Mouse (Mus musculus): ENCODE data around the gene Tbcel.

Tbcel gene

GRCm38 (mm10) chr9:42382628-42383347 lies 124.8 kb downstream of the Tbcel start:
- no peak for DNase-seq (ENCODE audit: low spot score in 2 of 2)

DNA sequence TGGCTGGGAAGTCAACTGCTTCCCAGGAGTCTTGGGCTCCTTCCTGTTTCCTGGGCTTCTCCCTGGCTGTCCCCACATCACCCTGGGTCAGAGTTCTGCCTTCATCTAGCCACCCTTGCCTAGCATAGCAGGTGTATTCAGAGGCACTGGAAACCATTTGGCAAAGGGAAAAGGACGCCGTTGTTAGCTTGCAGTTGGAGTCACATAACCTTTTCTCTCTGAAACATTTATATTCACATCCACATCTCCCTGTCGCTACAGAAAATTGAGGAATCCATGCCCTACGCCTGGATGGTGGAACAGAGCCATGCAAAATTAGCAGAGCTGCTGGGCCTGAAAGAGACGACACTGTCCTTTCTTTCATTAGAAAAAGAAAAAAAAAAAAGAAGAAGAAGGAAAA lies 125.5 kb downstream of the Tbcel start:
- DNase-seq (ENCODE audit: low spot score in 2 of 2), result no peak

GRCm38 (mm10) chr9:42378071-42378470 lies 129.5 kb downstream of the Tbcel start:
- DNase-seq (ENCODE audit: low spot score in 2 of 2), result no peak

- DNase-seq (ENCODE audit: low spot score in 2 of 2), result no peak
Observed at GRCm38 (mm10) chr9:42377656-42378055, 130.0 kb downstream of the Tbcel start.

DNA sequence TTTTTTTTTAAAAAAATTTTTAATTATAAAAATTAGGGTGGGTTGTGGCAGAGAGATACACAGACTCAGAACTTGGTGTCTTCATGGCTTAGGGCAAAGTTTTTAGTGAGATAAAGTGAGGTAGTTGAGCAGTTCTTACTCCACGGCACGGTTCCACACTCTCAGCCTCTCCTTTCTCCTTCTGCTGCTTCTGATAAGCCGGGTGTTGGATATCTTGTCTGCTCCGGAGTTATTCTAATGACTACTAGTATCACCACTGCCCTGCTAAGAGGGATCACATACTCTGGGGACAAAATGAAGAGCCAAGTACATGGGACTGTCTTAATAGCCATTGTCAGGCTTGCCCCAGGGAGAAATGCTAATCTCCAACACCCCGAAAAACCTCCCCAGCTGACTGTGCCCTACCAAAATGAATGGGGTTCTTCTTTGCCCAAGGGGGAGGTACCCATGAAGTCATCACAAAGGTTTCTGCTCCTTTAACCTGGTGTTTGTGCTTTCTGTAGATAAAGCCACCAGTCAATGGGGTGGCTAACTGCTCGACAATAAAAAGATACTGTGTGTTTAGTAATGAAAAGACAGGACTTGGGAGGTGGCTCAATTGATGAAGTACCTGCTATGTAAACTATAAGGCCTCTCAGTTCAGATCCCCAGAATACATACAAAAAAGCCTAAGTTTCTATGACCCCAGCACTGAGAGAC lies 135.8 kb downstream of the Tbcel start:
- no peak for DNase-seq (ENCODE audit: low spot score in 2 of 2)

Measured in urinary bladder, postnatal 36 days (tissue).